Mouse (Mus musculus): Measurements from ENCODE around the gene Abcf1. TPM values are rescaled to one million over a fixed set of nuclear protein-coding genes. Genes with fewer than 3 reads are reported as not detected.
"Not testable (repeated sequence)": the region's sequence is repeated elsewhere in the genome, so short reads cannot be mapped to it uniquely, and the experiment has no call there.

Abcf1 gene
- polyA plus RNA-seq, 1 experiment from 2014 or later = 84.9 TPM

DNA sequence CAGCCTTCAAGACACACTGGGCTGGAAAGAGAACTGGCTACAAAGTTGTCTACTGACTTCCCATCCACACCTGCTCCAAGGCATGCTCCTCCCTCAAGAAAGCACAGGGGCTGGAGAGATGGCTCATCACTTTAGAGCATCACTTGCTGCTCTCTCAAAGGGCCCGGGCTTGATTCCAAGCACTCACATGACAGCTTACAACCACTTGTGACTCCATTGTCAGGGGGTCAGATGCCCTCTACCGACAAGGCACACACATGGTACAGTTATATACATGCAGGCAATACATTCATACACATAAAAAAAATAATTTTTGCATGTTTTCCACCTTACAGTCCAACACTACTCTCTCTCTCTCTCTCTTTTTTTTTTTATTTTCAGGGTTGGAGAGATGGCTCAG is 1.9 kb downstream of the Abcf1 start:
- Histone ChIP-seq H3K4me1 (peaks cover 12% of the 10 kb centered on the region), H3K4me2 (no peak overlapping the region), H3K4me3 (no peak overlapping the region), H3K9ac (no peak overlapping the region), H3K9me3 (no peaks in the 10 kb centered on the region), H3K27me3 (no peaks in the 10 kb centered on the region), H3K36me3 (peaks cover 35% of the 10 kb centered on the region), H3K27ac (no peak overlapping the region)
- ATAC-seq (ENCODE audit: insufficient number of reproducible peaks, low FRiP score, low TSS enrichment, low read depth) = no peak
- 89% methylated on average over 2 of the region's 2 CpGs for WGBS

DNA sequence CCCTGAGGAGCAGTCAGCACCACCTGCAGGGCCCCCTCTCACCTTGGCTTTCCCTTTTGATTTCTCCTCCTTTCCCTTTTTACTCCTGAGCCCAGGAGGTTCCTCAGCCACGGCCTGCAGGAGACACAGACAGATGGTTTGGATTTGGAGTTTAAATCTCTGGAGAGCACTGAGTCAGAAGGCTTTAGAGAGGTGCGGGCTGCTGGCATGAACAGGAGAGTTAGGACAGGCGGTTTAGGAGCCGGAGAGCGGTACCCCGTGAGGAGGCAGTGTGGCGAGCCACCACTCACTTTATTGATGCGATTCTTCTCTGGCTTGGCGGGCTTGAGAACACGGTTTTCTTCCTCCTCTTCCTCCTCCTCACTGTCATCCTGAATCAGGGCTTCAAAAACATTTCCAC is 6.3 kb downstream of the Abcf1 start:
- no peak overlapping the region for H3K4me2 ChIP-seq
- H3K4me1 ChIP-seq = 0 out of 2 replicates have a peak, but pooled peaks cover 2% of the 10 kb centered on the region
- peaks cover 71% of the 10 kb centered on the region for H3K36me3 ChIP-seq
- no peaks in the 10 kb centered on the region for H3K27me3 ChIP-seq
- WGBS = 85% methylated on average over 10 of the region's 10 CpGs
- H3K9me3 ChIP-seq = no peaks in the 10 kb centered on the region
- H3K9ac ChIP-seq = no peak overlapping the region
- no peak for ATAC-seq (ENCODE audit: insufficient number of reproducible peaks, low FRiP score, low TSS enrichment, low read depth)
- no peak overlapping the region for H3K4me3 ChIP-seq
- H3K27ac ChIP-seq = no peak overlapping the region

DNA sequence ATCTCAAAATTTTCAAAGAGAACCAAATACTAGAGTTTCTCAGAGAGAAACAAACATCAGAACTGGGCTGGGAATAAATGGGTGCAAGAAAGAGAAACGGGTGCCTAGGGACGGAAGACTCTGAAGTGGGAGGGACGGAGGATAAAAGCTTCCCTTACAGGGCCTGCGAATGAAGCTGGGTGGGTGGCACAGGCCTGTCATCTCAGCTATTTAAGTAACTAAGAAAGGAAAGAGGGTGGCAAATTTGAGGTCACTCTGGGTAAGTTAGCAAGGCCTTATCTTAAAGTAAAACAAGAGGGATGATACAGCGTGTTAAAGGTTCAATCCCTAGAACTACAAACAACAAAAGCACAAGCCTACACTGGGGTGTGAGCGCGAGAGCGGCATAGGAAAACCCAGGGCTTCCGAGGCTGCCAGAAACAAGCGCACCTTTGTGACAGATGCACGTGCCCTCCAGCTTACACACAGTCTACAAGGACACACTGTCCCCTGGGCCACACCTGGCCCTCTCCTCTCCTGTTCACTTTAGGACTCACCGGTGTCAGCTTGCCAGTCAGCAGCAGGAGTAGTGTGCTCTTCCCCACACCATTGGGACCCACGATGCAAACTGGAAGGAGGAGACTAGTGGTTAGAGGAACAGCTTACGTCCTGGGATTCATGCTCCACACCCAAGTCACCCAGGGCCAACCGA is 10.9 kb downstream of the Abcf1 start:
- no peaks in the 10 kb centered on the region for H3K9me3 ChIP-seq
- H3K27ac ChIP-seq = no peak overlapping the region
- peaks cover 85% of the 10 kb centered on the region for H3K36me3 ChIP-seq
- no peaks in the 10 kb centered on the region for H3K27me3 ChIP-seq
- no peaks in the 10 kb centered on the region for H3K4me1 ChIP-seq
- H3K4me3 ChIP-seq = no peak overlapping the region
- ATAC-seq (ENCODE audit: insufficient number of reproducible peaks, low FRiP score, low TSS enrichment, low read depth) = no peak
- H3K4me2 ChIP-seq = no peak overlapping the region
- H3K9ac ChIP-seq = no peak overlapping the region
- 95% methylated on average over 15 of the region's 15 CpGs for WGBS

DNA sequence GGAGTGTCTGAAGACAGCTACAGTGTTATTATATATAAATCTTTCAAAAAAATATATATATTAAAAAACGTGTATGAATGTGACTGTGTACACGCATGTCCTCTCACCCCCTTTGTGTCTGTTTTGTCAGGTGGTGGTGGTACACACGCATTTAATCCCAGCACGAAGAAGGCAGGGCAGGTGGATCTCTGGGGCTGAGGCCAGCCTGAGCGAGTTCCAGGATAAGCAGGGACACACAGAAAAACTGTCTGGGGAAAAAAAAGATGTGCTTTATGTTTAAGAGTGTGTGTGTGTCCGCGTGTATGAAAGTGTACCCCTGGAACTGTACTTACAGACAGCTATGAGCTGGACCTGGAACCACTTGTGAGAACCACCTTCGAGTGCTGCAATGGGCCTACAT is 14.9 kb downstream of the Abcf1 start:
- no peak overlapping the region for H3K4me2 ChIP-seq
- no peak overlapping the region for H3K4me3 ChIP-seq
- ATAC-seq (ENCODE audit: insufficient number of reproducible peaks, low FRiP score, low TSS enrichment, low read depth) = no peak
- 78% methylated on average over 8 of the region's 8 CpGs for WGBS
- H3K9ac ChIP-seq = no peak overlapping the region
- no peaks in the 10 kb centered on the region for H3K4me1 ChIP-seq
- H3K27me3 ChIP-seq = no peaks in the 10 kb centered on the region
- H3K27ac ChIP-seq = no peak overlapping the region
- H3K36me3 ChIP-seq = peaks cover 47% of the 10 kb centered on the region
- no peaks in the 10 kb centered on the region for H3K9me3 ChIP-seq

DNA sequence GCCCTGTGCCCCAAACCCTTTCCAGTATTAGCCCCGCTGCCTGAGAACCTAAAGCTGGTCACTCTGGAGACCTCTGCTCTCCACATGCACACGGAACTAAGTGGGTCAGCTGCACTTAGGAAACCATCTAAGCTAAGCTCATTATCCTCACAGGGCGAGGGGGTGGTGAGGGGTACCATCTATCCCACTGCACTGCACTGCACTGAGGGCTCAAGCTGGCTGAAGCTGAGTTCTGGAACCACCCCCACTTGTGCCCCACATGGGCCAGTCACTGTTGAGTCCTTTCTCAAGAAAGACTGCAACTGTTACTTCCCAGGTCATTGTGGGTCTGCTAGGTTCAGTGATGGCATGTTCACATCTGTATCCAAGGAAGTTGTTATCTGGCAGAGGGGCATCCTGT is 17.0 kb downstream of the Abcf1 start:
- not testable (repeated sequence) for ATAC-seq (ENCODE audit: insufficient number of reproducible peaks, low FRiP score, low TSS enrichment, low read depth); H3K9ac ChIP-seq; H3K27me3 ChIP-seq; H3K4me2 ChIP-seq; H3K9me3 ChIP-seq; H3K4me3 ChIP-seq; H3K4me1 ChIP-seq; H3K27ac ChIP-seq
- WGBS = 89% methylated on average over 3 of the region's 3 CpGs
- peaks cover 26% of the 10 kb centered on the region for H3K36me3 ChIP-seq

DNA sequence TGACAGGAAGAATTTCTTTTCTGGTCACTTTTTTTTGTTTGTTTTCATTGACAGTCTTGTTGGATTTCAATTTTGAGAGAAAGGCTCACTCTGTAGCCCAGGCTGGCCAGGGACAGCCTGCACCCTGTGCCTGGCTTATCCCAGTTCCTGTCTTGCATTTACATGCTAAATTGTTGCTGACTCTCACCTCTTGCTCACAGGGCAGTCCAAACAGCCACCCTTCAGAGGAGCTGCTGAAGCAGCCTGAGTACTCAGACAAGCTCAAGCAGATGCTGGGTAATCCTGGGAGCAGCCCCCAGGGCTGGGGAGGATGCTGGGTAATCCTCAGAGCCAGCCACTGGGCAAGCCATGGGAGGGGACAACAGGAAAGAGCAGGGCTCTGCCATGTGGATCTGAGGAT is 18.6 kb downstream of the Abcf1 start:
- not testable (repeated sequence) for H3K36me3 ChIP-seq; H3K27me3 ChIP-seq; H3K9ac ChIP-seq; H3K4me1 ChIP-seq; H3K9me3 ChIP-seq; H3K4me2 ChIP-seq; ATAC-seq (ENCODE audit: insufficient number of reproducible peaks, low FRiP score, low TSS enrichment, low read depth); H3K27ac ChIP-seq; H3K4me3 ChIP-seq

DNA sequence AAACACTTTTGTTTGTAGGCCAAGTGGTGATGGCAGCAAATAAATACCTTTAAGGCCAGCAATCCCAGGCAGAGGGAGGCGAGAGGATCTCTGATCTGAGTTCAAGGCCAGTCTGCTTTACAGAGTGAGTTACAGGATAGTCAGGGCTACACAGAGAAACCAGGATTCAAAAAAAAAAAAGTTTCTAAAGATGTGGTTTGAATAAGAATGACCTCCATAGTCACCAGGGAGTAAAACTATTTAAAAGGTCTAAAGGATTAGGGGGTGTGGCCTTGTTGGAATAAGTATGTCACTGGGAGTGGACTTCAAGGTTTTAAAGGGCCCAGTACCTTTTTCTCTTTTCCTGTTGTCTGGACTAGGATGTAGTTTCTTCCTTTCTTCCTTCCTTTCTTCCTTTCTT is 29.6 kb downstream of the Abcf1 start:
- WGBS = 68% methylated on average over 1 of the region's 1 CpGs
- no peak overlapping the region for H3K27ac ChIP-seq
- H3K36me3 ChIP-seq = no peaks in the 10 kb centered on the region
- H3K4me1 ChIP-seq = no peaks in the 10 kb centered on the region
- no peak overlapping the region for H3K9ac ChIP-seq
- ATAC-seq (ENCODE audit: insufficient number of reproducible peaks, low FRiP score, low TSS enrichment, low read depth) = no peak
- H3K4me3 ChIP-seq = no peak overlapping the region
- H3K4me2 ChIP-seq = no peak overlapping the region
- H3K9me3 ChIP-seq = no peaks in the 10 kb centered on the region
- no peaks in the 10 kb centered on the region for H3K27me3 ChIP-seq

DNA sequence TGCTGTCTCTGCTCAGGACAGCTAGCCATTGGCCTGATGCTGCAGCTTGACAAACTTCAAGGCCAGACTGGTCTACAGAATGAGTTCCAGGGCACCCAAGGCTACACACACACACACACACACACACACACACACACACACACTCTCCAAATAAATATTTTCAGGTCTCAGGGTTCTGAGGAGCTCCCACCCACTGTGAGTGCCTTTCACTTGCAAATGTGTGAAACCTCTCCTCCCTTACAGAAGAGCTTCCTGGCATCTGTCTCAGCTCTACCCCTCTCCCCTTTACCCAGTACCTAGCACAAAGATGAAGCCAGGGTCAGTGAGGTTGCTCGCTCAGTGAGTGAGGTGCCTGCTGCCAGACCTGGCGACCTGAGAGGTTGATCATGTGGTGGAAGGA is 30.5 kb downstream of the Abcf1 start:
- no peak for ATAC-seq (ENCODE audit: insufficient number of reproducible peaks, low FRiP score, low TSS enrichment, low read depth)
- 56% methylated on average over 2 of the region's 2 CpGs for WGBS
- no peaks in the 10 kb centered on the region for H3K27me3 ChIP-seq
- H3K9ac ChIP-seq = no peak overlapping the region
- no peak overlapping the region for H3K27ac ChIP-seq
- no peaks in the 10 kb centered on the region for H3K4me1 ChIP-seq
- no peaks in the 10 kb centered on the region for H3K36me3 ChIP-seq
- H3K4me3 ChIP-seq = no peak overlapping the region
- H3K9me3 ChIP-seq = no peaks in the 10 kb centered on the region
- H3K4me2 ChIP-seq = no peak overlapping the region

DNA sequence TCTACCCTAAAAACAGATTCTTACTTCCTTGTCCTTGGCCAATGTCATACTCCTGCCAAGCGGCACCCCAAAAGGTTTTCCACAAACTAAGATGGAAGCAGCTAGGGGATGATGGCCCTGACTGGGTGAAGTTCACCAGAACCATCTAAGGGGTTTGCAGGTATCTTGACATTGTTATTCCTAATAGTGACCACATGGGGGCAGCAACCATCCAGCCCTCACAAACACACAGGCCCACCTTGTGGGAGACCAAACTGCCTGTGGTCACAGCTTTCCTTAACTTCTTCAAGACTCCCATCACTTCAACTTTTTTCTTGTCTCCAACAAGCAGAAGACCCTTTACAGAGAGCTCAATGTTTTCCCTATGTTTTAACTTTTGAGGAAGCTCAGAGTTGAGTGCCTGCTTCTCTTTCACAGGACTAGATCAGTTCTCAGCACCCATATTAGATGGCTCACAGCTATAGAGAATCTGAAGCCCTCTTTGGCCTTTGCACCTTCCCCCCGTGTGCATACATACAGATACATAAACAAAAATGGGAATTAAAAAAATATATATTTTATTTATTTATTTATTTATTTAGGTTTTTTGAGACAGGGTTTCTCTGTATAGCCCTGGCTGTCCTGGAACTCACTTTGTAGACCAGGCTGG is 31.7 kb downstream of the Abcf1 start:
- H3K4me3 ChIP-seq = no peak overlapping the region
- H3K4me1 ChIP-seq = no peaks in the 10 kb centered on the region
- no peak overlapping the region for H3K27ac ChIP-seq
- no peak for ATAC-seq (ENCODE audit: insufficient number of reproducible peaks, low FRiP score, low TSS enrichment, low read depth)
- 48% methylated on average over 2 of the region's 2 CpGs for WGBS
- no peaks in the 10 kb centered on the region for H3K27me3 ChIP-seq
- H3K9ac ChIP-seq = no peak overlapping the region
- no peaks in the 10 kb centered on the region for H3K36me3 ChIP-seq
- H3K4me2 ChIP-seq = no peak overlapping the region
- no peaks in the 10 kb centered on the region for H3K9me3 ChIP-seq

DNA sequence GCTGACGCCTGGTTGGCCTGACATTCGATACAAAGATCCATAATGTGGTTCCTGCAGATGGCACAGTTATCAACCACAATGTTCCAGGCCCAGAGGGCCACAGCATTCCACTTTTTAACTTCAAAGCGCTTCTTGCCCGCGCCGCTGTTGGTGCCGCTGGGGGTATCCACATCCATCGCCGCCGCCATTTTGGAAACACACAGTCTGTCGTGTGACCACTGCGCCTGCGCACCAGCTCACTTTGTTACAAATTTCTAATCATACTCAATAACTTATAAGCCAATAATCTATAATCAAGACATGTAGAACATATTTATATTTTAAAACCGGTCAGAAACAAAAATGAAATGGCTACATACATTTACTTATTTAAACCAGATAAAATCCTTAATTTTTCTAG is 33.8 kb downstream of the Abcf1 start:
- WGBS = 89% methylated on average over 14 of the region's 14 CpGs

DNA sequence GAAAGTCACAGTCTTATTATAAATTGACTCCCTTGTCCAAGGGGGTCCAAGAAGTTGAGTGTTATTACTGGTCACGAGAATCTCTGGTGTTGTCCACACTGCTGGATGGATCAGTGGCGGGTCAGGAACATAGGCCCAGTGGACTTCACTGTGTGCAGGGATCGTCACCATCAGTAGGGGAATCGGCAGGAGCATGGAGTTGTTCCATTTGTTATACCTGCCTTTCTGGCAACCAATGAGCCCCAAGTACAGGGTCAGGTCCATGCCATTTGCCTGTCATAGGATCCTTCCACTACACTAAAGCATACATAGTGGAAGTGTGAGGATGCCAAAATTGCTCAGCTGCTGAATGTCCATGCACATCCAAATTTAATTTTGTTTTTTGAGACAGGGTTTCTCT is 37.0 kb downstream of the Abcf1 start:
- H3K4me1 ChIP-seq = no peaks in the 10 kb centered on the region

More for the DNA sequence above, 33.8 kb downstream of the Abcf1 start:
- H3K4me3 ChIP-seq; H3K27ac ChIP-seq; H3K27me3 ChIP-seq; H3K9me3 ChIP-seq; H3K4me2 ChIP-seq; H3K9ac ChIP-seq; H3K36me3 ChIP-seq; H3K4me1 ChIP-seq; ATAC-seq (ENCODE audit: insufficient number of reproducible peaks, low FRiP score, low TSS enrichment, low read depth): not testable (repeated sequence)

DNA sequence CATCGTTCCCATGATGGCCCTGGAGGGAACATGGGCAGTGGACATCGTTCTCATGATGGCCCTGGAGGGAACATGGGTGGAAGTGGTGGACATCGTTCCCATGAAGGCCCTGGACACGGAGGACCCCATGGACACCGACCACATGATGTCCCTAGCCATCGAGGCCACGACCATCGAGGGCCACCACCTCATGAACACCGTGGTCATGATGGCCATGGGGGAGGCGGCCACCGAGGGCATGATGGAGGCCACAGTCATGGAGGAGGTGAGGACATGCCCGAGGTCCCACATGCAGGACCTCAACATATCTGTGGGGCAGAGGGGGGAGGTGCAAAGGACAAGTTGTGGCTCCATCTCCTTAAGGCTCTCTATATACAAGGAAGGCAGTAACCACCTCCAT is 38.9 kb downstream of the Abcf1 start:
- H3K36me3 ChIP-seq = peaks cover 50% of the 10 kb centered on the region
- no peak for ATAC-seq (ENCODE audit: insufficient number of reproducible peaks, low FRiP score, low TSS enrichment, low read depth)
- H3K27me3 ChIP-seq = no peaks in the 10 kb centered on the region
- H3K27ac ChIP-seq = no peak overlapping the region
- no peak overlapping the region for H3K9ac ChIP-seq
- no peaks in the 10 kb centered on the region for H3K4me1 ChIP-seq
- WGBS = 99% methylated on average over 12 of the region's 12 CpGs
- no peaks in the 10 kb centered on the region for H3K9me3 ChIP-seq
- no peak overlapping the region for H3K4me3 ChIP-seq
- no peak overlapping the region for H3K4me2 ChIP-seq

More for the DNA sequence above, 37.0 kb downstream of the Abcf1 start:
- H3K27ac ChIP-seq = no peak overlapping the region
- no peak for ATAC-seq (ENCODE audit: insufficient number of reproducible peaks, low FRiP score, low TSS enrichment, low read depth)
- H3K27me3 ChIP-seq = no peaks in the 10 kb centered on the region
- H3K36me3 ChIP-seq = peaks cover 35% of the 10 kb centered on the region
- no peak overlapping the region for H3K4me3 ChIP-seq
- H3K9me3 ChIP-seq = no peaks in the 10 kb centered on the region
- H3K4me2 ChIP-seq = no peak overlapping the region
- no peak overlapping the region for H3K9ac ChIP-seq
- 90% methylated on average over 4 of the region's 4 CpGs for WGBS

Data from limb, embryonic 15.5 days (tissue).